Mouse (Mus musculus) ZHBTc4 (cell line): Measurements from ENCODE around the gene Cacna1i.

ENCODE experiments used
- DNase-seq: peaks from one replicate; pipeline ENCODE4 v3.0.0-alpha.2; 2011; ENCODE audit warnings: low read depth, low spot score

The Cacna1i gene

GRCm38 (mm10) chr15:80327743-80328540 is 40.9 kb downstream of the Cacna1i start:
- DNase-seq = no peak

- DNase-seq = no peak
These were observed 43.2 kb downstream of the Cacna1i start for GRCm38 (mm10) chr15:80330276-80330675.

- no peak for DNase-seq
These were observed 47.7 kb downstream of the Cacna1i start for GRCm38 (mm10) chr15:80334766-80335165.

GRCm38 (mm10) chr15:80335196-80335595 is 48.2 kb downstream of the Cacna1i start:
- DNase-seq = no peak

GRCm38 (mm10) chr15:80340348-80340747 is 53.3 kb downstream of the Cacna1i start:
- DNase-seq = peak; percentile 54

GRCm38 (mm10) chr15:80342394-80342793 is 55.4 kb downstream of the Cacna1i start:
- no peak for DNase-seq

- no peak for DNase-seq
These were observed 56.0 kb downstream of the Cacna1i start for GRCm38 (mm10) chr15:80343031-80343430.

GRCm38 (mm10) chr15:80343731-80344130 is 56.7 kb downstream of the Cacna1i start:
- DNase-seq = no peak

GRCm38 (mm10) chr15:80346510-80346909 is 59.5 kb downstream of the Cacna1i start:
- no peak for DNase-seq

GRCm38 (mm10) chr15:80350431-80350830 is 63.4 kb downstream of the Cacna1i start:
- DNase-seq = no peak

- DNase-seq = no peak
These were observed 71.8 kb downstream of the Cacna1i start for GRCm38 (mm10) chr15:80358798-80359197.

- no peak for DNase-seq
These were observed 74.9 kb downstream of the Cacna1i start for GRCm38 (mm10) chr15:80361780-80362508.

- no peak for DNase-seq
These were observed 75.6 kb downstream of the Cacna1i start for GRCm38 (mm10) chr15:80362509-80363172.

GRCm38 (mm10) chr15:80363821-80364715 is 77.0 kb downstream of the Cacna1i start:
- DNase-seq = no peak

- peak; percentile 15 for DNase-seq
These were observed 79.9 kb downstream of the Cacna1i start for GRCm38 (mm10) chr15:80366899-80367298.

- no peak for DNase-seq
These were observed 86.4 kb downstream of the Cacna1i start for GRCm38 (mm10) chr15:80373219-80373964.

- no peak for DNase-seq
These were observed 87.8 kb downstream of the Cacna1i start for GRCm38 (mm10) chr15:80374854-80375253.

GRCm38 (mm10) chr15:80387185-80387584 is 100.1 kb downstream of the Cacna1i start:
- no peak for DNase-seq

- peak; percentile 53 for DNase-seq
These were observed 104.8 kb downstream of the Cacna1i start for GRCm38 (mm10) chr15:80391791-80392190.

- peak; percentile 50 for DNase-seq
These were observed 108.0 kb downstream of the Cacna1i start for GRCm38 (mm10) chr15:80395035-80395434.

GRCm38 (mm10) chr15:80399451-80399850 is 112.4 kb downstream of the Cacna1i start:
- DNase-seq = no peak
